Mouse (Mus musculus) hindbrain, embryonic 12.5 days (tissue): ENCODE results near the gene Myo1g. TPM values are rescaled to one million over a fixed set of nuclear protein-coding genes. Genes with fewer than 3 reads are reported as not detected.
"Not testable (repeated sequence)": the region's sequence is repeated elsewhere in the genome, so short reads cannot be mapped to it uniquely, and the experiment has no call there.

ENCODE experiments used
- ATAC-seq: fragments of 200-750 bp; cut with Nextera tagmentation; 2 replicates; pipeline ENCODE4 v1.8.0; 2017; ENCODE audit warnings: moderate TSS enrichment; ENCODE audit not compliant: low FRiP score
- H3K27ac ChIP-seq: fragments of 300-500 bp; sonication (generic); 2 replicates; pipeline ENCODE4 v1.5.1; 2016; ENCODE audit warnings: mild to moderate bottlenecking
- H3K27me3 ChIP-seq: fragments of 300-500 bp; sonication (generic); 2 replicates; pipeline ENCODE4 v1.6.1; 2016; ENCODE audit warnings: mild to moderate bottlenecking
- H3K36me3 ChIP-seq: fragments of 300-500 bp; sonication (generic); 2 replicates; pipeline ENCODE4 v1.6.1; 2016; ENCODE audit warnings: mild to moderate bottlenecking
- H3K4me1 ChIP-seq: fragments of 300-500 bp; sonication (generic); 2 replicates; pipeline ENCODE4 v1.6.1; 2016
- H3K4me2 ChIP-seq: fragments of 300-500 bp; sonication (generic); replicated peaks from 2 replicates; pipeline ENCODE4 v1.6.1; 2016; ENCODE audit warnings: mild to moderate bottlenecking
- H3K4me3 ChIP-seq: fragments of 300-500 bp; sonication (generic); 2 replicates; pipeline ENCODE4 v1.5.1; 2016; ENCODE audit warnings: mild to moderate bottlenecking
- H3K9ac ChIP-seq: fragments of 300-500 bp; sonication (generic); 2 replicates; pipeline ENCODE4 v1.6.1; 2016; ENCODE audit warnings: mild to moderate bottlenecking, moderate library complexity
- H3K9me3 ChIP-seq: fragments of 300-500 bp; sonication (generic); replicated peaks from 2 replicates; pipeline ENCODE4 v1.6.1; 2016; ENCODE audit warnings: mild to moderate bottlenecking
- WGBS: fragments of 180-500 bp; shearing (Covaris S2); methylation state at CpG from one replicate; pipeline ENCODE4 v1.1.7; 2016; 5-methylcytosine and 5-hydroxymethylcytosine counted together
- polyA plus RNA-seq: library from polyadenylated mRNA; unstranded; fragments of >200 nt; fragmentation: Nextera tagmentation; extraction: Ambion mirVana; gene quantifications from 2 replicates; pipeline ENCODE4 v1.2.1, GENCODE M21; 2016

The Myo1g gene
- polyA plus RNA-seq, 1 experiment from 2014 or later: 0.50 TPM

DNA sequence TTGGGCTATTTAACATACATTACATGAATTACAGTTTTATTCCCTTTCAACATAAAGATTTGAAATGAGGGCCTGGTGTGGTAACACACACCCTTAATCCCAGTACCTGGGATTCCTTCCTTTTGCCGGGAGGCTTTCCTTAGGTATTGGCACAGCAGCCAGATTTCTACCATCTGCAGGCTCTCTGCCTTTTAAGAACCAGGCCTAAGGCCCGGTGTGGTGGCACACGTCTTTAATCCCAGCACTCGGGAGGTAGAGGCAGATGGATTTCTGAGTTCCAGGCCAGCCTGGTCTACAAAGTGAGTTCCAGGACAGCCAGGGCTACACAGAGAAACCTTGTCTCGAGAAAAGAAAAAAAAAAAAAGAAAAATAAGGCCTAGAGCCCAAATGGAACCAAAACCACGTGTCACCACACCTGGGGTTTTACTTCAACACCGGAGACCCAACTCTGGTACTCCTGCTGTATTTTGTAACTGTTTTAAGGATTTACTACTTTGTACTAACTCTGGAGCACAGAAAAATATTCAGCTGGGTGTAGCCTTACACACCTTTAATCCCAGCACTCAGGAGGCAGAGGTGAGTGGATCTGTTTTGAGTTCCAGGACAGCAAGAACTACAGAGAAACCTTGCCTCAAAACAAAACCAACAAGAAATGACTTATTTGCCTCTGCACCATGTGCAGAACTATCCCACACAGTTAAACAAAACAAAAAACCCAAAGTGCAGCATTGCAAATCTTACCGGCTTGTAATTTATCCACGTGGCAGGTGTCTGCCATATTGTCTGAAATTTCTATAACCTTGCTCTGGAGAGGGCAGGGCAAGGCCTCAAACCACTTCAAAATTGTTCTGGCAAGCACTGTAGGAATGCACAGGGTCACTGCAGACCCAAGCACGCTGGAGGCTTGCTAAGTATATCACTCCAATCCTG, 6.8 kb upstream of the Myo1g start:
- Histone ChIP-seq H3K4me2 (peak overlapping the region; percentile 85), H3K9ac (peak overlapping the region; percentile 74), H3K4me1 (peaks cover 22% of the 10 kb centered on the region), H3K36me3 (peaks cover 30% of the 10 kb centered on the region), H3K9me3 (no peaks in the 10 kb centered on the region), H3K4me3 (peak overlapping the region; percentile 55), H3K27ac (peak overlapping the region; percentile 76; the same call in 1 of the 2 replicates), H3K27me3 (no peaks in the 10 kb centered on the region)
- ATAC-seq: peak; percentile 26; the same call in 1 of the 2 replicates
- WGBS: 20% methylated on average over 10 of the region's 10 CpGs

DNA sequence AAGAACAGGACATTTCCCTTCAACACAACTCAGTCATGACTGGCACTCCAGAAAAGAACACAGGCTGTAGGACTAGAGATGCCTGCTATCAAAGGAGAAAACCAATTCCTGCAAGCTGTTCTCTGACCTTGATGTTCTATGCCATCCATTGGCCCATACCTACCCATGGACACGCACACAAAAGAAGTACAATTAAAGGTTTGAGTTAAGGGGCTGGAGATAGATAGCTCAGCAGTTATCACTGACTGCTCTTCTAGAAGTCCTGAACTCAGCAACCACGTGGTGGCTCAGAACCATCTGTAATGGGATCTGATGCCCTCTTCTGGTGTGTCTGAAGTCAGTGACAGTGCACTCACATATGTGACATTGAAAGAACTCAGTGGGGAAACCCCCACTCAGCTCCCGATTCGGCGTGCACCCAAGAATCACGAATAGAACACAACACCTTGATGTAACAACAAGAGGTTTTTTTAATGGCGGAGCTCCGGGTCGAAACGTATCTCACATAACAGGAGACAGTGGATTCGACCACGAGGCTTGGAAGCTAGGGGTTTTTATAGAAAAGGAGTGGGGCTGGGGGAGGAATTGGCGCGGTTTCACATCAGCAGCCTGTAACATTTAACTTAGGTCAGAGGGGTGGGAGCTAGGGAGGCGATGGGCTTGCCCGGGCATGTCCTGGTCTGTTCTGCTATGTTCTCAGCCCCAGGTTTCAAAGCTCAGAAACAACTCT, 5.9 kb upstream of the Myo1g start:
- Histone ChIP-seq H3K4me1 (peaks cover 22% of the 10 kb centered on the region), H3K4me3 (peak overlapping the region; percentile 55; the same call in 1 of the 2 replicates), H3K36me3 (peaks cover 30% of the 10 kb centered on the region), H3K9ac (peak overlapping the region; percentile 74; the same call in 1 of the 2 replicates), H3K4me2 (peak overlapping the region; percentile 85)
- not testable (repeated sequence) for H3K9me3 ChIP-seq, ATAC-seq, H3K27me3 ChIP-seq, H3K27ac ChIP-seq
- 67% methylated on average over 12 of the region's 16 CpGs for WGBS

GRCm38 (mm10) chr11:6525241-6525640, 4.5 kb upstream of the Myo1g start:
- Histone ChIP-seq H3K27me3 (no peaks in the 10 kb centered on the region), H3K36me3 (peaks cover 30% of the 10 kb centered on the region), H3K4me1 (peaks cover 22% of the 10 kb centered on the region), H3K27ac (0 out of 2 replicates have a peak overlapping the region, but pooled peaks have one; percentile 12), H3K4me2 (no peak overlapping the region), H3K4me3 (no peak overlapping the region), H3K9me3 (no peaks in the 10 kb centered on the region), H3K9ac (no peak overlapping the region)
- WGBS: 81% methylated on average over 1 of the region's 1 CpGs
- no peak for ATAC-seq

DNA sequence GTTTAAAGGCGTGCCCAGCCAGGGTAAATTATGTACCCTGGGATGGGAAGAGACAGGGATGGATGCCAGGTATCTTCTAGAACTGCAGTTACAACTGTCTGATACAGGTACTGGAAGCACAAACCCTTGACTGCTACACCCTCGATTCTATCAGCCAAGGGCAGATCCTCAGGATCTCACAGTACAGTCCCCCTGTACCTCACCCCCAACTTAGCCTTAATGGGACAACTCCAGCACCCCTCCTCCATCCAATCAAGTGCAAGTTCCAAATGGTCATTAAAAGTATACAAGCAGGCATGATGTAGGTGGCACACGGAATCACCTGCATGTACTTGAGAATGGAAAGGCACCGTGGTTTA, 4.1 kb upstream of the Myo1g start:
- Histone ChIP-seq H3K4me3 (no peak overlapping the region), H3K4me2 (no peak overlapping the region), H3K27me3 (no peaks in the 10 kb centered on the region), H3K9me3 (no peaks in the 10 kb centered on the region), H3K36me3 (peaks cover 30% of the 10 kb centered on the region), H3K9ac (no peak overlapping the region), H3K4me1 (peaks cover 22% of the 10 kb centered on the region), H3K27ac (0 out of 2 replicates have a peak overlapping the region, but pooled peaks have one; percentile 12)
- WGBS: 90% methylated on average over 4 of the region's 4 CpGs
- ATAC-seq: no peak

DNA sequence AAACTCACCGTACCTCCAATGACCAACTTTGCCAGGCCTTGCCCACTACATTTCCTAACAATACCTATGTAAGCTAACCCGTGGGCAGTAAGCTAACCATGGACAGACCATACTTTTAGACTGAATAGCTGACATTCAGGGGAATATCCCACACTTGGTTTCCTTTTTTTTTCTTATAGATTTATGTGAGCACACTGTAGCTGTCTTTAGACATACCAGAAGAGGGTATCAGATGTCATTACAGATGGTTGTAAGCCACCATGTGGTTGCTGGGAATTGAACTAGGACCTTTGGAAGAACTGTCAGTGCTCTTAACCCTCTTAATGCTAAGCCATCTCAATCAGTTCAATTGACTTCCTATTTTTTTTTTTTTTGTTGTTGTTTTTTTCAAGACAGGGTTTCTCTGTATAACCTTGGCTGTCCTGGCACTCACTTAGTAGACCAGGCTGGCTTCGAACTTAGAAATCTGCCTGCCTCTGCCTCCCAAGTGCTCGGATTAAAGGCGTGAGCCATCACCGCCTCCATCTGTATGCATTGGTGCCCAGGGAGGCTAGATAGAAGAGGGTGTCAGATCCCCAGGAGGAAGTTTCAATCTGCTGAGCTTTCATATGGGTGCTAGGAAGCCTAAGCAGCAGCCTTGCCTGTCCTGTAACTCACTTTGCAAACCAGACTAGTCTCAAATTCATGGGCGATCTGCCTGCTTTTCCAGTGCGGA, 3.6 kb upstream of the Myo1g start:
- ATAC-seq: no peak
- no peak overlapping the region for H3K4me2 ChIP-seq
- H3K27ac ChIP-seq: no peak overlapping the region
- peaks cover 22% of the 10 kb centered on the region for H3K4me1 ChIP-seq
- WGBS: 88% methylated on average over 8 of the region's 8 CpGs
- no peaks in the 10 kb centered on the region for H3K9me3 ChIP-seq
- H3K36me3 ChIP-seq: peaks cover 30% of the 10 kb centered on the region
- H3K27me3 ChIP-seq: no peaks in the 10 kb centered on the region
- no peak overlapping the region for H3K9ac ChIP-seq
- no peak overlapping the region for H3K4me3 ChIP-seq

GRCm38 (mm10) chr11:6523662-6524088, 2.9 kb upstream of the Myo1g start:
- H3K4me1 ChIP-seq: peaks cover 22% of the 10 kb centered on the region
- no peaks in the 10 kb centered on the region for H3K27me3 ChIP-seq
- H3K27ac ChIP-seq: no peak overlapping the region
- H3K9ac ChIP-seq: no peak overlapping the region
- H3K4me3 ChIP-seq: no peak overlapping the region
- H3K9me3 ChIP-seq: no peaks in the 10 kb centered on the region
- no peak for ATAC-seq
- H3K36me3 ChIP-seq: peaks cover 30% of the 10 kb centered on the region
- H3K4me2 ChIP-seq: no peak overlapping the region
- WGBS: 68% methylated on average over 1 of the region's 1 CpGs

DNA sequence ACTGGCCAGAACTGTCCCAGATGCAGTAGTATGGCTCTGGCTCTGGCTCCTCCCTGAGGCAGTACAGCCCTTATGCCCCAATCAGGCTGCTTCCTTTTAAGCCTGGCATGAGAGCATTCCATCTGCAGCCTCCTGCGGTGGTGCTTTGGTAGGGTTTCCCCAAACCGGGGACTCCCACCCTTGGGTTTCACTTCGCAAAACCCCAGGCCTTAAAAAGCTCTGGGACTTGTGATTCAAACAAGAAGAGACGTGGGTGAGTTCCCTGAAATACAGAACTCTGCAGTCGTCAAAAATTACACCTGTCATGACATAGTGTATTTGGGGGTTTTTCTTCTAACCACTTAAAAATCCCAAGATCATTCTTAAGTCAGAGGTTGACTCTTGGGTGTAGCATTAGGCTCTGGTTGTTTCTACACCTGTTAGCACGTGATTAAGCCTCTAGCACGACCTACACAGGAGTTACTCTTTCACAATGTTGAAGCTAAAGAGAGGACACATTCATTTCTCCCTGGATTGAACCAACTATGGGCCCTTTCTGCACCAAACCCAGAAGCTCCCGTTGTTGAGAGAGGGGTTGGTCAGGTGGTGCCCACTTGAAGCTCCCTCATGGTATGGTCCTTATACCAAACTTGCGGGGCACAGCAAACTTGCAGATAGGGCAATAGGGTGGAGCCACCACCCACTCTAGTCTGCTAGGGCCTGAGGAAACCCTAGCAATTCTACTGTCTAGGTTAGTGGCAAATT, 2.2 kb upstream of the Myo1g start:
- no peak overlapping the region for H3K4me3 ChIP-seq
- 72% methylated on average over 9 of the region's 9 CpGs for WGBS
- no peaks in the 10 kb centered on the region for H3K27me3 ChIP-seq
- no peak for ATAC-seq
- H3K9ac ChIP-seq: no peak overlapping the region
- H3K9me3 ChIP-seq: no peaks in the 10 kb centered on the region
- no peak overlapping the region for H3K27ac ChIP-seq
- H3K36me3 ChIP-seq: peaks cover 30% of the 10 kb centered on the region
- peaks cover 19% of the 10 kb centered on the region for H3K4me1 ChIP-seq
- H3K4me2 ChIP-seq: no peak overlapping the region

DNA sequence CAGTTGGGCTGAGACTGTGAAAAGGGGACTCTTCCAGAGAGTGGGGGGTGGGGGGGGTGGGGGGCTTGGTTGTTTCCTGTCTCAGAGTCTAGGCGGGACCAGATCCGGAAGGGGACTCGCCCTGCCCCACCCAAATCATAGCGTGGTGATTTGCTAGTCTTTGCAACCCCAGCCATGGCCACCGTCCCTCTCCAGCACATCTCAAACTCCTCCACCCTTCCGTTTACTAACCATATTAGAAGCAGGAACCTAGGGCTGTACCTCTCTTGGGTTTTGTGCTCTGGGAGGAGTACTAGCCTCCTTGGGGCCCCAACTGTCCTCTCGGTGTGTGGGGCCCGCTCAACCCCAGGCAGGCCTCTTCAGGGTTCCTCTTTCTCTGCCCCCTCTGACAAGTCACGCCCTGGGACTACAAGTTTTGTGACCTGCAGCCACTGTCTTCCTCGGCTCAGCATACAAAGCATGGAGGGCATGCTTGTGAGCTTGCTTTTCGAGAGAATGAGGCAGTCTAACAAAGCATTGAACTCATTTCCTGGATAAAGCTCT, 1.2 kb downstream of the Myo1g start:
- no peak overlapping the region for H3K9ac ChIP-seq
- peaks cover 8% of the 10 kb centered on the region for H3K36me3 ChIP-seq
- H3K4me2 ChIP-seq: no peak overlapping the region
- no peak overlapping the region for H3K4me3 ChIP-seq
- H3K9me3 ChIP-seq: no peaks in the 10 kb centered on the region
- 68% methylated on average over 11 of the region's 11 CpGs for WGBS
- no peak for ATAC-seq
- no peak overlapping the region for H3K27ac ChIP-seq
- peaks cover 5% of the 10 kb centered on the region; the same call in 1 of the 2 replicates for H3K4me1 ChIP-seq
- H3K27me3 ChIP-seq: no peaks in the 10 kb centered on the region

DNA sequence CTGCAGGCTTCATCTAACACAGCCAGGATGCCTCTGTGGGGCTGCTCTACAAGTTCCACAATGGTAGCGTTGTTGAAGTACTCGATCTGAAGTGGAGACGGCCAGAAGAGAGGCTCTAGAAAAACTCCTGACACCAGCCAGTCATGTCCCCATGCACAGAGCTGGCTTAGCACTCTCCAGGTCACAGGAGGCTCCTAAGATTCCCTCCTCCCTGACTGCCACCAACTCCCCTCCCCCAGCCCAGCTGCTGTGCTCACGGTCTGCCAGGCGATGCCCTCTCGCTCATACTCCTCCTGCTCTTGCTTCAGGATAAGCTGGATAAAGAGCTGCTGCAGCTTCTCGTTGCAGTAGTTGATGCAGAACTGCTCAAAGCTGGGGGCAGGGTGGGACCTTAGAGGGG, 5.9 kb downstream of the Myo1g start:
- Histone ChIP-seq H3K4me1 (peaks cover 5% of the 10 kb centered on the region; the same call in 1 of the 2 replicates), H3K9me3 (no peaks in the 10 kb centered on the region), H3K27ac (no peak overlapping the region), H3K36me3 (no peaks in the 10 kb centered on the region), H3K4me2 (no peak overlapping the region), H3K4me3 (no peak overlapping the region), H3K27me3 (no peaks in the 10 kb centered on the region), H3K9ac (no peak overlapping the region)
- 39% methylated on average over 7 of the region's 7 CpGs for WGBS
- no peak for ATAC-seq

DNA sequence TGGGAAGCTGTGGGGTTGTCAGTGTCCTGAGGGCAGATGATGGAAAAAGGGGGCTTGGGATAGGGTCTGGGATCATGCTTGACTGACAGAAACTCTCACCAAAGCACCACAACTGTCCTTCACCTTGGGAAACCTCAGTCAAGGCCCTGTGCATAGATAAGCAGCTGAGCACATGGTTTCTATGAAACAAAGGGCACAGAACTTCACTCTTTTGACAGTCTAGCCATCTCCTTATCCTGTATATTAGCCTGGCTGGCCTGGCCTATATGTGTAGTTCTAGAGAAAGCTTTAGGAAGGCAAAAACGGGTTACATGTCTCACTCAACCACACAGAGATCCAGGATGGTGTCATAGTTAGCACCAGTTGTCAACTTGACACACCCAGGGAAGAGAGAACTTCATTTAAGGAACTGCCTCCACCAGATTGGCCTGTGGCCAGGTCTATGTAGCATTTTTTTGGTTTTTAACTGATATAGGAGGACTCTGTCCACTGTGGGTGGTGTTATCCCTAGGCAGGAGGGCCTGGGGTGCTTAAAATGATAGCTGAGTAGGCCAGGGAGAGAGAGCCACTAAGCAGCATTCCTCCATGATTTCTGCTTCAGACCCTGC, 12.4 kb downstream of the Myo1g start:
- no peaks in the 10 kb centered on the region for H3K36me3 ChIP-seq
- WGBS: 68% methylated on average over 1 of the region's 1 CpGs
- no peak for ATAC-seq

DNA sequence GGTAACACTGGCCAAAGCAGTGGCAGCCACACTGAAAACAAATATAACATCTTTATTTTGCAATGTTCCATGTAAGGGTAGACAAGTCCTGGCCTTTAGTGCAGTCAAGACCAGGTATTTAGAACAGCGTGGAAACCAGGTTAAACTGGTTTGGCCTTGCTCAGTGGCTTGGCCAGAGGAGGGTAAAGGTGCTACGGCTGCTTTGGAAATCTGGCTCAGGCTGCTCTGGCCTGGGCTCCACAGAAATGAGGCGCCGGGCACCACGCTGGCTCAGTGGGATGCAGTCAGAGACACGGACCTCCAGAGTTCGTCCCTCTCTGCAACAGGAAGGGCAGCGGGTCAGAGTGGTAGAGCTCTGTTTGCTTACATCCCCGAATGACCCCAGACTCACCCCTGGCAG, 14.2 kb downstream of the Myo1g start:
- Histone ChIP-seq H3K27me3 (no peaks in the 10 kb centered on the region), H3K4me2 (no peak overlapping the region), H3K27ac (no peak overlapping the region), H3K9me3 (no peaks in the 10 kb centered on the region), H3K36me3 (no peaks in the 10 kb centered on the region), H3K9ac (no peak overlapping the region), H3K4me3 (no peak overlapping the region), H3K4me1 (no peaks in the 10 kb centered on the region)
- no peak for ATAC-seq
- 80% methylated on average over 9 of the region's 9 CpGs for WGBS

More for the DNA sequence above, 12.4 kb downstream of the Myo1g start:
- H3K9me3 ChIP-seq: no peaks in the 10 kb centered on the region
- no peak overlapping the region for H3K9ac ChIP-seq
- H3K27me3 ChIP-seq: no peaks in the 10 kb centered on the region
- H3K4me3 ChIP-seq: no peak overlapping the region
- no peak overlapping the region for H3K4me2 ChIP-seq
- no peak overlapping the region for H3K27ac ChIP-seq
- H3K4me1 ChIP-seq: no peaks in the 10 kb centered on the region
